Mouse (Mus musculus) T-helper 17 cell (primary cell): Measurements from ENCODE around the gene Igfbp1.

Experiments
- in situ Hi-C, 2 experiments: fragments of 300-600 bp; cut with MboI, MseI; formaldehyde crosslinking; loops; 1 replicate in 1 of 2; 2 replicates in 1 of 2; pipeline ENCODE4 v1.15.1; 2025; ENCODE audit warnings: high pct_unique_total_duplicates in 2 of 2

Gene Igfbp1

GRCm38 (mm10) chr11:7194432-7195311 is 2.9 kb upstream of the Igfbp1 start:
- in situ Hi-C loops, result loop anchor here in 1 of 2 experiments (5.0 kb wide), 1 partner anchor 1213 kb away; no protein-coding TSS in a partner anchor

GRCm38 (mm10) chr11:7195312-7195685 is 2.3 kb upstream of the Igfbp1 start:
- in situ Hi-C loops, result loop anchor here in 1 of 2 experiments (5.0 kb wide), 1 partner anchor 1212 kb away; no protein-coding TSS in a partner anchor

- in situ Hi-C loops, result loop anchor here in 1 of 2 experiments (5.0 kb wide), 1 partner anchor 1209 kb away; no protein-coding TSS in a partner anchor
Observed at GRCm38 (mm10) chr11:7198006-7198405, 424 bp downstream of the Igfbp1 start.

- in situ Hi-C loops, result loop anchor here in 1 of 2 experiments (5.0 kb wide), 1 partner anchor 1209 kb away; no protein-coding TSS in a partner anchor
Observed at GRCm38 (mm10) chr11:7198481-7199256, 1.1 kb downstream of the Igfbp1 start.

GRCm38 (mm10) chr11:7199736-7200392 is 2.3 kb downstream of the Igfbp1 start:
- in situ Hi-C loops, result loop anchor here (5.0 to 25.0 kb wide), 3 partner anchors 1037 to 1207 kb away; no protein-coding TSS in a partner anchor

GRCm38 (mm10) chr11:7200393-7200783 is 2.8 kb downstream of the Igfbp1 start:
- in situ Hi-C loops, result loop anchor here (10.0 to 25.0 kb wide), 2 partner anchors 1037 to 1104 kb away; no protein-coding TSS in a partner anchor

GRCm38 (mm10) chr11:7202206-7202605 is 4.6 kb downstream of the Igfbp1 start:
- in situ Hi-C loops, result loop anchor here (10.0 to 25.0 kb wide), 2 partner anchors 1035 to 1103 kb away; no protein-coding TSS in a partner anchor

- in situ Hi-C loops, result loop anchor here (10.0 to 25.0 kb wide), 2 partner anchors 1033 to 1101 kb away; no protein-coding TSS in a partner anchor
Observed at GRCm38 (mm10) chr11:7203846-7204245, 6.3 kb downstream of the Igfbp1 start.

- in situ Hi-C loops, result loop anchor here in 1 of 2 experiments (5.0 to 25.0 kb wide), 2 partner anchors 1027 to 1197 kb away; no protein-coding TSS in a partner anchor
Observed at GRCm38 (mm10) chr11:7210343-7210742, 12.8 kb downstream of the Igfbp1 start.

GRCm38 (mm10) chr11:7211211-7211610 is 13.6 kb downstream of the Igfbp1 start:
- in situ Hi-C loops, result loop anchor here in 1 of 2 experiments (5.0 to 25.0 kb wide), 2 partner anchors 1026 to 1196 kb away; no protein-coding TSS in a partner anchor

- in situ Hi-C loops, result loop anchor here in 1 of 2 experiments (5.0 to 25.0 kb wide), 2 partner anchors 1025 to 1195 kb away; no protein-coding TSS in a partner anchor
Observed at GRCm38 (mm10) chr11:7212126-7212798, 14.7 kb downstream of the Igfbp1 start.

GRCm38 (mm10) chr11:7213161-7213500 is 15.5 kb downstream of the Igfbp1 start:
- in situ Hi-C loops, result loop anchor here in 1 of 2 experiments (5.0 to 25.0 kb wide), 2 partner anchors 1024 to 1194 kb away; no protein-coding TSS in a partner anchor

GRCm38 (mm10) chr11:7213501-7214341 is 16.1 kb downstream of the Igfbp1 start, which contains the start of gene Igfbp3:
TSS of gene Igfbp3 (minus strand) at chr11:7213923.
- in situ Hi-C loops, result loop anchor here in 1 of 2 experiments (5.0 to 25.0 kb wide), 2 partner anchors 1024 to 1194 kb away; no protein-coding TSS in a partner anchor

GRCm38 (mm10) chr11:7214342-7214660 is 16.7 kb downstream of the Igfbp1 start:
- in situ Hi-C loops, result loop anchor here in 1 of 2 experiments (5.0 to 25.0 kb wide), 2 partner anchors 1023 to 1193 kb away; no protein-coding TSS in a partner anchor

- in situ Hi-C loops, result loop anchor here in 1 of 2 experiments (5.0 to 25.0 kb wide), 2 partner anchors 1023 to 1193 kb away; no protein-coding TSS in a partner anchor
Observed at GRCm38 (mm10) chr11:7214761-7215160, 17.2 kb downstream of the Igfbp1 start.

- in situ Hi-C loops, result loop anchor here in 1 of 2 experiments (25.0 kb wide), 1 partner anchor 1022 kb away; no protein-coding TSS in a partner anchor
Observed at GRCm38 (mm10) chr11:7215703-7216102, 18.1 kb downstream of the Igfbp1 start.

- in situ Hi-C loops, result loop anchor here in 1 of 2 experiments (25.0 kb wide), 1 partner anchor 1015 kb away; no protein-coding TSS in a partner anchor
Observed at GRCm38 (mm10) chr11:7221826-7222225, 24.2 kb downstream of the Igfbp1 start.

GRCm38 (mm10) chr11:7226200-7226599 is 28.6 kb downstream of the Igfbp1 start:
- in situ Hi-C loops, result no loop called here
